Mouse (Mus musculus): ENCODE data around the gene Slc6a19. TPM values are rescaled to one million over a fixed set of nuclear protein-coding genes. Genes with fewer than 3 reads are reported as not detected.
"Not testable (repeated sequence)": the region's sequence is repeated elsewhere in the genome, so short reads cannot be mapped to it uniquely, and the experiment has no call there.

Slc6a19 gene
- 0.16 and 1.3 TPM in 2 replicates for polyA plus RNA-seq (2011; ENCODE audit: insufficient read depth, insufficient read length, low read depth, missing spikeins)

DNA sequence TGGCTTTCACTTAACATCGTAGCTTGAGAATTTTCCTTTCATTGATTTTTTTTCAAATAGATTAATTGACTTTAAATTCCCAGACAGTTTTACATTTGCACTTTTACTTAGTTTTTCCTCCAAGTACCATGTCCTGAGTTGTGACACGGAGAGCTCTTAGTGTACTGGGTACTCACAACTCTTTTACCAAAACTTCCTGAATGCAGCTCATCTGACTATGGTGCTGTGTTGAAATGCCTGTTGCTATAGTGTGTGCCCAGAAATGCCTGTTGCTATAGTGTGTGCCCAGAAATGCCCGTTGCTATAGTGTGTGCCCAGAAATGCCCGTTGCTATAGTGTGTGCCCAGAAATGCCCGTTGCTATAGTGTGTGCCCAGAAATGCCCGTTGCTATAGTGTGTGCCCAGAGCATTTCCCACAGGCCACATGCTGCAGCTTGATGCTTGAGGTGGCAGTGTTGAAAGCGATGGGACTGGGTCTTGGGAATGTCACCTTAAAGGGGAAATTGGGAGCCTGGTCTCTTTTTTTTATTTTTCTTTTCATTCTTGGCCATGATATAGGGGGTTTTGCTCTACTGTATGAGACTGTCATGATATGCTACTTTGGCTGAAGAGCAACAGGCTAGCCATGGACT is at the start of gene Slc6a19:
Slc6a19 (minus strand) TSS at position 172 of the 632 bp plus-strand sequence.
- Histone ChIP-seq H3K9ac (ENCODE audit: low read depth, poor library complexity, severe bottlenecking) (no peak within 1 kb of the TSS), H3K4me1 (ENCODE audit: control insufficient read depth, insufficient read depth, low read length) (no peaks in the 10 kb centered on the region), H3K27ac (ENCODE audit: insufficient read depth, low read length) (no peak within 1 kb of the TSS), H3K9me3 (replicated peaks; ENCODE audit: control insufficient read depth, insufficient read depth, low read length, poor library complexity, severe bottlenecking) (no peaks in the 10 kb centered on the region), H3K27me3 (ENCODE audit: control insufficient read depth, insufficient read depth, low read length, poor library complexity, severe bottlenecking) (no peaks in the 10 kb centered on the region; the same call in 1 of the 2 replicates), H3K4me3 (ENCODE audit: low read depth, low read length) (no peak within 1 kb of the TSS), H3K36me3 (ENCODE audit: control insufficient read depth, insufficient read depth, low read length, poor library complexity, severe bottlenecking) (no peaks in the 10 kb centered on the region)
- TF ChIP-seq POLR2A (IDR thresholded peaks at IDR 0.05; ENCODE audit: insufficient read depth, low read length) = no peak
- TF ChIP-seq CTCF (IDR thresholded peaks at IDR 0.05; ENCODE audit: low read depth, low read length) = no peak
- no peak for TF ChIP-seq EP300 (IDR thresholded peaks at IDR 0.05; ENCODE audit: insufficient read depth, low read depth, low read length)

DNA sequence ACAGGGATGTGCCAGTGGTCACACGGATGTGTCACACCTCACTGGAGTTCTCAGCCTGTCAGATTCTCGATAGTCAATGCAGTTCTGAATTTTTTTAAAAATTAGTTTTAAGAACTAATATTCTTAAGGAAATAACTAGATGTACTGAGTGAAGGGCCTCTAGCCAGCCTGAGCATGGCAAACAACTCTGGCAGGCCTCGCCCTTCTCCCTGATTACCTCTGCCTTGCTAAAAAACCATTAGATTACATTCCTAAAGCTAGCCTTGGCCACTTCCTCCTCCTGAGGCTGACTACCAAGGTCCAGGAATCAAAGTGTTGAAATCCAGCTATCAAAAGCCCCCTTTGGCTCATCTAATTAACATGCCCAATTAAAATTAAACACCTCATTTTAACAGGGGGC is 46.6 kb upstream of the Slc6a19 start:
- Histone ChIP-seq H3K4me3 (ENCODE audit: low read depth, low read length) (no peak overlapping the region), H3K27me3 (ENCODE audit: control insufficient read depth, insufficient read depth, low read length, poor library complexity, severe bottlenecking) (no peaks in the 10 kb centered on the region), H3K9ac (ENCODE audit: low read depth, poor library complexity, severe bottlenecking) (no peak overlapping the region), H3K27ac (ENCODE audit: insufficient read depth, low read length) (no peak overlapping the region), H3K4me1 (ENCODE audit: control insufficient read depth, insufficient read depth, low read length) (peaks cover 4% of the 10 kb centered on the region), H3K9me3 (replicated peaks; ENCODE audit: control insufficient read depth, insufficient read depth, low read length, poor library complexity, severe bottlenecking) (no peaks in the 10 kb centered on the region), H3K36me3 (ENCODE audit: control insufficient read depth, insufficient read depth, low read length, poor library complexity, severe bottlenecking) (no peaks in the 10 kb centered on the region)
- TF ChIP-seq POLR2A (IDR thresholded peaks at IDR 0.05; ENCODE audit: insufficient read depth, low read length) = no peak
- TF ChIP-seq EP300 (IDR thresholded peaks at IDR 0.05; ENCODE audit: insufficient read depth, low read depth, low read length) = no peak
- no peak for TF ChIP-seq CTCF (IDR thresholded peaks at IDR 0.05; ENCODE audit: low read depth, low read length)

DNA sequence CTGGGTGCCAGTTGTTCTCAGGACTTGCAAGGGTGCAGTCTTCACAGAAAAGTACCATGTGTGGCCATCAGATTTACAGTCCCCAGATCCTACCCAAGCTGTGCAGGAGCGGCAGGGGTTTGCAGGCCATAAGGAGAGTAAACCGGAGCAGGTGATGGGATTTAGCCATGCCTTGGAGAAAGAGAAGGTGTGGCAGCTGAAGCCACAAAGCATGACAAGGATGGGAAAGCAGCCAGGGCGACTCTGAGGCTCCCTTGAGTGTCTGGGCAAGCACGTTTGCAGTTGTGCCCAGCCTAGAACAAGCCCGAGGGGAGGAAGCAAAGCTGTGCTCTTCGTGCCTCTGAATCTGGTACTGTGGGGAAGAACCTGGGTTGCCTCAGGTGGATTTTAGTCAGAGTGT is 45.8 kb upstream of the Slc6a19 start:
- H3K9ac ChIP-seq (ENCODE audit: low read depth, poor library complexity, severe bottlenecking) = no peak overlapping the region
- H3K4me1 ChIP-seq (ENCODE audit: control insufficient read depth, insufficient read depth, low read length) = peaks cover 4% of the 10 kb centered on the region
- H3K27me3 ChIP-seq (ENCODE audit: control insufficient read depth, insufficient read depth, low read length, poor library complexity, severe bottlenecking) = no peaks in the 10 kb centered on the region
- TF ChIP-seq CTCF (IDR thresholded peaks at IDR 0.05; ENCODE audit: low read depth, low read length) = no peak
- no peak for TF ChIP-seq EP300 (IDR thresholded peaks at IDR 0.05; ENCODE audit: insufficient read depth, low read depth, low read length)
- no peak for TF ChIP-seq POLR2A (IDR thresholded peaks at IDR 0.05; ENCODE audit: insufficient read depth, low read length)
- no peak overlapping the region for H3K27ac ChIP-seq (ENCODE audit: insufficient read depth, low read length)
- H3K4me3 ChIP-seq (ENCODE audit: low read depth, low read length) = no peak overlapping the region
- H3K9me3 ChIP-seq (replicated peaks; ENCODE audit: control insufficient read depth, insufficient read depth, low read length, poor library complexity, severe bottlenecking) = no peaks in the 10 kb centered on the region
- H3K36me3 ChIP-seq (ENCODE audit: control insufficient read depth, insufficient read depth, low read length, poor library complexity, severe bottlenecking) = no peaks in the 10 kb centered on the region

DNA sequence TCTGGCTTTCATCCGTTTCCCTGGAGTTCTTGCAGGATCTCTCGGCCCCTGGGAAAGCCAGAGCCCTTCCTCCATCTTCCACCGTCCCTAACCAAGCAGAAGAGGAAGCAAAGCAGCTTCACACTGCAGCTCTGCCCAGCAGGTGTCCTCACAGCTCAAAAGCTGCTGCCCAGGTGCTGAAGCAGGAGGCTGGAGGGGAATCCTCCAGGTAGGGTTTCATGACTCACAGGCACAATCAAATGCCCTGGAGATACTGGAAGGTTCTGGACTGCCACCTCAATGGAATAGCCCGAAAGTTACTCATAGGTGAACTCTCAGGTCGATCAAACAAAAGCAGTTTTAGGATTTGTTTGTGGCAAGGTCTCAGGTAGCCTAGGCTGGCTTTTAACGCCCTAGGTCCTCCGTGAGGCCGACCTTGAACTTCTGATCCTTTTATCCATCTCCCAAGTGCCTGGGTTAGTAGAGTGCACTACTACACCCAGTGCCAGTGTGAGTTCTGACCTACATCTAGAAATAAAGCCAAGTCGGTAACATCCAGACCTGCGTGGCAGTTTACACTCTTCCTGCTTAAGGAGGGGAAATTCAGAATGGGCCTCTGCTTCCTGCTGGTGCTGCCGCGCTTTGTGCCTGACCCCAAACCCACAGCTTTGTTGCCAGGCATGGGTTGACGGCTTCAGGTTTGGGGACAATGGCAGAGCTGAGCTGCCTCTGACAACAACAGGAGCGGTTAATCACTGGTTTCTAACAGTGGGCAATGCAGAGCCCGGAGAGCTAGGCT is 44.2 kb upstream of the Slc6a19 start:
- H3K4me1 ChIP-seq (ENCODE audit: control insufficient read depth, insufficient read depth, low read length) = peaks cover 4% of the 10 kb centered on the region
- no peaks in the 10 kb centered on the region for H3K27me3 ChIP-seq (ENCODE audit: control insufficient read depth, insufficient read depth, low read length, poor library complexity, severe bottlenecking)
- H3K27ac ChIP-seq (ENCODE audit: insufficient read depth, low read length) = no peak overlapping the region
- no peak overlapping the region for H3K4me3 ChIP-seq (ENCODE audit: low read depth, low read length)
- TF ChIP-seq CTCF (IDR thresholded peaks at IDR 0.05; ENCODE audit: low read depth, low read length) = peak; percentile 78
- TF ChIP-seq EP300 (IDR thresholded peaks at IDR 0.05; ENCODE audit: insufficient read depth, low read depth, low read length) = peak; percentile 59; the same call in 1 of the 2 replicates
- no peak for TF ChIP-seq POLR2A (IDR thresholded peaks at IDR 0.05; ENCODE audit: insufficient read depth, low read length)
- no peak overlapping the region for H3K9ac ChIP-seq (ENCODE audit: low read depth, poor library complexity, severe bottlenecking)
- H3K9me3 ChIP-seq (replicated peaks; ENCODE audit: control insufficient read depth, insufficient read depth, low read length, poor library complexity, severe bottlenecking) = no peaks in the 10 kb centered on the region
- H3K36me3 ChIP-seq (ENCODE audit: control insufficient read depth, insufficient read depth, low read length, poor library complexity, severe bottlenecking) = no peaks in the 10 kb centered on the region

GRCm38 (mm10) chr13:73743662-73744061 is 39.0 kb upstream of the Slc6a19 start:
- Histone ChIP-seq H3K9me3 (replicated peaks; ENCODE audit: control insufficient read depth, insufficient read depth, low read length, poor library complexity, severe bottlenecking) (no peaks in the 10 kb centered on the region), H3K27me3 (ENCODE audit: control insufficient read depth, insufficient read depth, low read length, poor library complexity, severe bottlenecking) (no peaks in the 10 kb centered on the region), H3K4me1 (ENCODE audit: control insufficient read depth, insufficient read depth, low read length) (peaks cover 4% of the 10 kb centered on the region), H3K27ac (ENCODE audit: insufficient read depth, low read length) (no peak overlapping the region), H3K9ac (ENCODE audit: low read depth, poor library complexity, severe bottlenecking) (no peak overlapping the region), H3K4me3 (ENCODE audit: low read depth, low read length) (no peak overlapping the region), H3K36me3 (ENCODE audit: control insufficient read depth, insufficient read depth, low read length, poor library complexity, severe bottlenecking) (no peaks in the 10 kb centered on the region)
- TF ChIP-seq POLR2A (IDR thresholded peaks at IDR 0.05; ENCODE audit: insufficient read depth, low read length) (no peak), CTCF (IDR thresholded peaks at IDR 0.05; ENCODE audit: low read depth, low read length) (no peak), EP300 (IDR thresholded peaks at IDR 0.05; ENCODE audit: insufficient read depth, low read depth, low read length) (no peak)

DNA sequence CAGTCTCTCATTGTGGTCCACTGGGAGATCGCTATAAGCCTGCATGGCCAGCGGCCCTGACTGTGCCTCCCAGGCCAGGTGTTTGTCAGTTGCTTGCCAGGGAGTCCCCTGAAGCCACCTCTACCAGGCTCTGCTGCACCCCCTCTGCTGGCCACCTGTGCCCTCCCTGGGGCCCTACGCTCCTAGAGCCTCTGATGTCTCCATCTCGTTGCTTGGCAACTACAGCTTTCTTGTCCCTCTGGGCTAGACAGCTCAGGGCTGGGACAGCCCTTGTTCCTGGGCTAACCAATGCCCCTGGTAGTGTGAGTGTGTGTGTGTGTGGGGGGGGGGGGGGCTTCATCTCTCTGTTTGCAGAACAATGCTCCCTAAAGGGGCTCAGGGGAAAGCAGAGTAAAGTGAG is 38.3 kb upstream of the Slc6a19 start:
- no peaks in the 10 kb centered on the region for H3K27me3 ChIP-seq (ENCODE audit: control insufficient read depth, insufficient read depth, low read length, poor library complexity, severe bottlenecking)
- no peaks in the 10 kb centered on the region for H3K9me3 ChIP-seq (replicated peaks; ENCODE audit: control insufficient read depth, insufficient read depth, low read length, poor library complexity, severe bottlenecking)
- no peaks in the 10 kb centered on the region for H3K4me1 ChIP-seq (ENCODE audit: control insufficient read depth, insufficient read depth, low read length)
- H3K36me3 ChIP-seq (ENCODE audit: control insufficient read depth, insufficient read depth, low read length, poor library complexity, severe bottlenecking) = no peaks in the 10 kb centered on the region
- H3K27ac ChIP-seq (ENCODE audit: insufficient read depth, low read length) = no peak overlapping the region
- no peak overlapping the region for H3K4me3 ChIP-seq (ENCODE audit: low read depth, low read length)
- TF ChIP-seq EP300 (IDR thresholded peaks at IDR 0.05; ENCODE audit: insufficient read depth, low read depth, low read length) = no peak
- no peak for TF ChIP-seq POLR2A (IDR thresholded peaks at IDR 0.05; ENCODE audit: insufficient read depth, low read length)
- no peak for TF ChIP-seq CTCF (IDR thresholded peaks at IDR 0.05; ENCODE audit: low read depth, low read length)
- H3K9ac ChIP-seq (ENCODE audit: low read depth, poor library complexity, severe bottlenecking) = no peak overlapping the region

DNA sequence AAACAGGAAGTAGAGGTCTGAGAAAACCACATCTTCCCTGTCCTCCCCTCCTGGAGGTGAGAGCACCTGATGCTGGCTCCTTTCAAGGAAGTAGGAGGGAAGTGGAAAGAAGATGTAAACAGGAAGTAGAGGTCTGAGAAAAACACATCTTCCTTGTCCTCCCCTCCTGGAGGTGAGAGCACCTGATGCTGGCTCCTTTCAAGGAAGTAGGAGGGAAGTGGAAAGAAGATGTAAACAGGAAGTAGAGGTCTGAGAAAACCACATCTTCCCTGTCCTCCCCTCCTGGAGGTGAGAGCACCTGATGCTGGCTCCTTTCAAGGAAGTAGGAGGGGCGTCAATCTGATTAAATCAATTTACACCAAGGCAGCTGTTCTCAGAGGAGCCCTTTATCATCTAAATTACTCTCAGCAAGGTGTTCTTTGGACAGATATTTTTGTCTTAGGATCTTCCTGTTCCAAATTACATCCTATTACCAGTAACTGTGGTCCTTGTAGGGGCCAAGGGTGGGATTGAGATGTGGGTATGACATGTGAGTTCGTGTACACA is 35.8 kb upstream of the Slc6a19 start:
- not testable (repeated sequence) for H3K4me1 ChIP-seq (ENCODE audit: control insufficient read depth, insufficient read depth, low read length); H3K9ac ChIP-seq (ENCODE audit: low read depth, poor library complexity, severe bottlenecking); H3K27me3 ChIP-seq (ENCODE audit: control insufficient read depth, insufficient read depth, low read length, poor library complexity, severe bottlenecking); H3K4me3 ChIP-seq (ENCODE audit: low read depth, low read length); H3K27ac ChIP-seq (ENCODE audit: insufficient read depth, low read length); H3K36me3 ChIP-seq (ENCODE audit: control insufficient read depth, insufficient read depth, low read length, poor library complexity, severe bottlenecking); H3K9me3 ChIP-seq (replicated peaks; ENCODE audit: control insufficient read depth, insufficient read depth, low read length, poor library complexity, severe bottlenecking)

Data from ES-Bruce4 (cell line).